ENCODE assay signal across 24 mouse cellular contexts in genomic region chr13:108759140-108759539, GRCm38 (mm10).
DNase-seq lines count a peak whose midpoint lies in the region; ATAC-seq and TF ChIP-seq lines count a peak whose summit lies in the region.
"Had no signal": no experiment of that assay in that cellular context is flagged by ENCODE, and none has a peak within 500 bp of the region (broad histone marks: within the 10 kb centered on the region; RNA-seq: fewer than 3 reads in every experiment).

No protein-coding gene starts in this region.

- no peak for ATAC-seq in forebrain, embryonic 14.5 days
- ATAC-seq in forebrain, embryonic 13.5 days, result no peak
- ATAC-seq in forebrain, embryonic 16.5 days, result peak; percentile 50
- no peak for ATAC-seq in forebrain, embryonic 12.5 days (ENCODE audit: low FRiP score)
- ATAC-seq: activated CD4-positive, CD25-positive, alpha-beta regulatory T cell, adult 4 months; CD4-positive, CD25-positive, alpha-beta regulatory T cell, adult 4 months; Patski had no signal

- H3K4me2 ChIP-seq in forebrain, embryonic 14.5 days (ENCODE audit: low read length), result no peak overlapping the region
- H3K4me2 ChIP-seq in forebrain, embryonic 13.5 days, result no peak overlapping the region
- no peak overlapping the region for H3K4me2 ChIP-seq in forebrain, embryonic 16.5 days (ENCODE audit: low read length)
- H3K4me2 ChIP-seq in forebrain, embryonic 12.5 days, result no peak overlapping the region
- H3K4me2 ChIP-seq: embryonic facial prominence, embryonic 13.5 days; embryonic facial prominence, embryonic 15.5 days had no signal

- no peaks in the 10 kb centered on the region for H3K4me1 ChIP-seq in forebrain, embryonic 14.5 days (ENCODE audit: control insufficient read depth, insufficient read depth, low read length)
- H3K4me1 ChIP-seq in forebrain, embryonic 13.5 days, result no peaks in the 10 kb centered on the region
- no peaks in the 10 kb centered on the region for H3K4me1 ChIP-seq in forebrain, embryonic 16.5 days (replicated peaks; ENCODE audit: control insufficient read depth, insufficient read depth, low read length)
- H3K4me1 ChIP-seq in forebrain, embryonic 12.5 days, result no peaks in the 10 kb centered on the region
- H3K4me1 ChIP-seq: embryonic facial prominence, embryonic 13.5 days; embryonic facial prominence, embryonic 15.5 days had no signal

- TF ChIP-seq POLR2A in brain, embryonic 14.5 days (IDR thresholded peaks at IDR 0.05; ENCODE audit: borderline replicate concordance, extremely low read depth, insufficient read depth, insufficient read length, poor library complexity, severe bottlenecking), result no peak

- H3K4me3 ChIP-seq in forebrain, embryonic 14.5 days (ENCODE audit: low read depth, low read length), result no peak overlapping the region
- no peak overlapping the region for H3K4me3 ChIP-seq in forebrain, embryonic 13.5 days
- H3K4me3 ChIP-seq in forebrain, embryonic 16.5 days (replicated peaks; ENCODE audit: low read length), result no peak overlapping the region
- no peak overlapping the region for H3K4me3 ChIP-seq in forebrain, embryonic 12.5 days (replicated peaks)
- H3K4me3 ChIP-seq: embryonic facial prominence, embryonic 13.5 days; embryonic facial prominence, embryonic 15.5 days; erythroblast, embryonic 14.5 days had no signal

- no peaks in the 10 kb centered on the region for H3K36me3 ChIP-seq in forebrain, embryonic 14.5 days (ENCODE audit: control insufficient read depth, insufficient read depth, low read length)
- no peaks in the 10 kb centered on the region for H3K36me3 ChIP-seq in forebrain, embryonic 13.5 days (ENCODE audit: poor library complexity, severe bottlenecking)
- H3K36me3 ChIP-seq in forebrain, embryonic 16.5 days (ENCODE audit: control insufficient read depth, insufficient read depth), result no peaks in the 10 kb centered on the region
- no peaks in the 10 kb centered on the region for H3K36me3 ChIP-seq in forebrain, embryonic 12.5 days (replicated peaks)
- H3K36me3 ChIP-seq: embryonic facial prominence, embryonic 13.5 days; embryonic facial prominence, embryonic 15.5 days; G1E had no signal

- no peaks in the 10 kb centered on the region for H3K9me3 ChIP-seq in forebrain, embryonic 14.5 days (replicated peaks; ENCODE audit: control insufficient read depth, low read length)
- no peaks in the 10 kb centered on the region for H3K9me3 ChIP-seq in forebrain, embryonic 13.5 days (replicated peaks)
- H3K9me3 ChIP-seq in forebrain, embryonic 16.5 days (ENCODE audit: control insufficient read depth, low read length), result no peaks in the 10 kb centered on the region
- H3K9me3 ChIP-seq in forebrain, embryonic 12.5 days, result no peaks in the 10 kb centered on the region
- H3K9me3 ChIP-seq: embryonic facial prominence, embryonic 13.5 days; embryonic facial prominence, embryonic 15.5 days; G1E had no signal

- 45% methylated on average over 4 of the region's 4 CpGs for WGBS in forebrain, embryonic 14.5 days
- WGBS in forebrain, embryonic 13.5 days, result 45% methylated on average over 4 of the region's 4 CpGs
- 35% methylated on average over 4 of the region's 4 CpGs for WGBS in forebrain, embryonic 16.5 days
- WGBS in forebrain, embryonic 12.5 days, result 54% methylated on average over 4 of the region's 4 CpGs

- peak; percentile 5 for DNase-seq in forebrain, embryonic 14.5 days (ENCODE audit: low spot score)
- DNase-seq in brain, embryonic 14.5 days (ENCODE audit: low read depth), result peak; percentile 29
- DNase-seq: adrenal gland, adult 8-10 months; adrenal gland, postnatal 14 days; adrenal gland, postnatal 36 days; B cell, adult 2 months; cerebellum, adult 11 months; cerebellum, adult 18-20 months; cerebellum, adult 8-10 months; cerebellum, adult 9-11 months; cerebellum, postnatal 14 days; cerebellum, postnatal 36 days; embryo, embryonic 11 days had no signal

- H3K27ac ChIP-seq in forebrain, embryonic 14.5 days (ENCODE audit: low read depth, low read length), result no peak overlapping the region
- H3K27ac ChIP-seq in forebrain, embryonic 13.5 days, result no peak overlapping the region
- H3K27ac ChIP-seq in forebrain, embryonic 16.5 days (ENCODE audit: low read length), result no peak overlapping the region
- no peak overlapping the region for H3K27ac ChIP-seq in forebrain, embryonic 12.5 days
- H3K27ac ChIP-seq: embryonic facial prominence, embryonic 13.5 days; embryonic facial prominence, embryonic 15.5 days had no signal

- no peaks in the 10 kb centered on the region for H3K27me3 ChIP-seq in forebrain, embryonic 14.5 days (replicated peaks; ENCODE audit: control insufficient read depth, insufficient read depth, low read length)
- H3K27me3 ChIP-seq in forebrain, embryonic 13.5 days, result no peaks in the 10 kb centered on the region
- H3K27me3 ChIP-seq in forebrain, embryonic 16.5 days (replicated peaks; ENCODE audit: control insufficient read depth, insufficient read depth, low read length), result no peaks in the 10 kb centered on the region
- H3K27me3 ChIP-seq in forebrain, embryonic 12.5 days, result no peaks in the 10 kb centered on the region
- H3K27me3 ChIP-seq: CH12.LX; embryonic facial prominence, embryonic 13.5 days; embryonic facial prominence, embryonic 15.5 days; Patski had no signal

- no peak for TF ChIP-seq CTCF in brain, embryonic 14.5 days (IDR thresholded peaks at IDR 0.05; ENCODE audit: borderline replicate concordance, extremely low read depth, insufficient read depth, insufficient read length)

- H3K9ac ChIP-seq in forebrain, embryonic 14.5 days (ENCODE audit: low read length), result no peak overlapping the region
- no peak overlapping the region for H3K9ac ChIP-seq in forebrain, embryonic 13.5 days
- no peak overlapping the region for H3K9ac ChIP-seq in forebrain, embryonic 16.5 days (replicated peaks; ENCODE audit: low read depth, low read length)
- no peak overlapping the region for H3K9ac ChIP-seq in forebrain, embryonic 12.5 days
- H3K9ac ChIP-seq: embryonic facial prominence, embryonic 13.5 days; embryonic facial prominence, embryonic 15.5 days had no signal
